Mouse (Mus musculus) neural tube, embryonic 12.5 days (tissue): ENCODE measurements around the gene Ift43. TPM values are rescaled to one million over a fixed set of nuclear protein-coding genes. Genes with fewer than 3 reads are reported as not detected.
A peak's percentile ranks its signal among the peaks of the same experiment; 100 is the strongest.

ENCODE experiments used
- ATAC-seq: fragments of 200-750 bp; cut with Nextera tagmentation; 2 replicates; pipeline ENCODE4 v1.8.0; 2017; ENCODE audit warnings: low read depth, mild to moderate bottlenecking, moderate TSS enrichment, moderate library complexity; ENCODE audit not compliant: low FRiP score
- H3K27ac ChIP-seq: fragments of 300-500 bp; sonication (generic); 2 replicates; pipeline ENCODE4 v1.5.1; 2016
- H3K27me3 ChIP-seq: fragments of 300-500 bp; sonication (generic); replicated peaks from 2 replicates; pipeline ENCODE4 v1.6.1; 2016; ENCODE audit warnings: mild to moderate bottlenecking
- H3K36me3 ChIP-seq: fragments of 300-500 bp; sonication (generic); 2 replicates; pipeline ENCODE4 v1.6.1; 2016; ENCODE audit warnings: mild to moderate bottlenecking
- H3K4me1 ChIP-seq: fragments of 300-500 bp; sonication (generic); 2 replicates; pipeline ENCODE4 v1.6.1; 2016
- H3K4me2 ChIP-seq: fragments of 300-500 bp; sonication (generic); replicated peaks from 2 replicates; pipeline ENCODE4 v1.6.1; 2016; ENCODE audit warnings: mild to moderate bottlenecking
- H3K4me3 ChIP-seq: fragments of 300-500 bp; sonication (generic); 2 replicates; pipeline ENCODE4 v1.5.1; 2016
- H3K9ac ChIP-seq: fragments of 300-500 bp; sonication (generic); 2 replicates; pipeline ENCODE4 v1.6.1; 2016; ENCODE audit warnings: mild to moderate bottlenecking
- H3K9me3 ChIP-seq: fragments of 300-500 bp; sonication (generic); 2 replicates; pipeline ENCODE4 v1.6.1; 2016; ENCODE audit warnings: mild to moderate bottlenecking
- WGBS: fragments of 180-500 bp; shearing (Covaris S2); methylation state at CpG from one replicate; pipeline ENCODE4 v1.1.7; 2016; 5-methylcytosine and 5-hydroxymethylcytosine counted together
- polyA plus RNA-seq: library from polyadenylated mRNA; unstranded; fragments of >200 nt; fragmentation: Nextera tagmentation; extraction: Ambion mirVana; gene quantifications from 2 replicates; pipeline ENCODE4 v1.2.1, GENCODE M21; 2016

Ift43 gene
- polyA plus RNA-seq, 1 experiment from 2014 or later: 81.3 TPM

- Histone ChIP-seq H3K9ac (peak overlapping the region; percentile 67), H3K27ac (no peak overlapping the region; the same call in 1 of the 2 replicates), H3K4me2 (peak overlapping the region; percentile 76), H3K4me1 (peaks cover 37% of the 10 kb centered on the region), H3K27me3 (no peaks in the 10 kb centered on the region), H3K4me3 (peak overlapping the region; percentile 52), H3K36me3 (no peaks in the 10 kb centered on the region), H3K9me3 (no peaks in the 10 kb centered on the region)
- under 1% methylated on average over 31 of the region's 31 CpGs for WGBS
- peak; percentile 71 for ATAC-seq
These were observed 3.1 kb upstream of the Ift43 start for GRCm38 (mm10) chr12:86079202-86079667.

GRCm38 (mm10) chr12:86085873-86086272, 3.5 kb downstream of the Ift43 start:
- H3K4me2 ChIP-seq: no peak overlapping the region
- H3K36me3 ChIP-seq: peaks cover 22% of the 10 kb centered on the region; the same call in 1 of the 2 replicates
- H3K4me1 ChIP-seq: peaks cover 7% of the 10 kb centered on the region
- WGBS: 93% methylated on average over 7 of the region's 7 CpGs
- no peaks in the 10 kb centered on the region for H3K27me3 ChIP-seq
- ATAC-seq: no peak
- no peak overlapping the region for H3K9ac ChIP-seq
- H3K9me3 ChIP-seq: no peaks in the 10 kb centered on the region
- no peak overlapping the region for H3K27ac ChIP-seq
- no peak overlapping the region for H3K4me3 ChIP-seq

- no peak for ATAC-seq
These were observed 4.2 kb downstream of the Ift43 start for GRCm38 (mm10) chr12:86086550-86086949.

GRCm38 (mm10) chr12:86088042-86088441, 5.7 kb downstream of the Ift43 start:
- peaks cover 4% of the 10 kb centered on the region for H3K4me1 ChIP-seq
- H3K27me3 ChIP-seq: no peaks in the 10 kb centered on the region
- H3K9ac ChIP-seq: no peak overlapping the region
- no peak overlapping the region for H3K4me2 ChIP-seq
- 69% methylated on average over 7 of the region's 7 CpGs for WGBS
- H3K36me3 ChIP-seq: peaks cover 26% of the 10 kb centered on the region; the same call in 1 of the 2 replicates
- no peak overlapping the region for H3K4me3 ChIP-seq
- no peaks in the 10 kb centered on the region for H3K9me3 ChIP-seq
- ATAC-seq: no peak
- H3K27ac ChIP-seq: no peak overlapping the region

More at GRCm38 (mm10) chr12:86086550-86086949, 4.2 kb downstream of the Ift43 start:
- Histone ChIP-seq H3K4me2 (no peak overlapping the region), H3K27me3 (no peaks in the 10 kb centered on the region), H3K9me3 (no peaks in the 10 kb centered on the region), H3K4me1 (peaks cover 7% of the 10 kb centered on the region), H3K36me3 (peaks cover 22% of the 10 kb centered on the region; the same call in 1 of the 2 replicates), H3K9ac (no peak overlapping the region), H3K27ac (no peak overlapping the region), H3K4me3 (no peak overlapping the region)
- WGBS: 90% methylated on average over 8 of the region's 8 CpGs

- Histone ChIP-seq H3K4me2 (no peak overlapping the region), H3K27me3 (no peaks in the 10 kb centered on the region), H3K4me1 (no peaks in the 10 kb centered on the region), H3K9ac (no peak overlapping the region), H3K36me3 (peaks cover 28% of the 10 kb centered on the region), H3K9me3 (no peaks in the 10 kb centered on the region), H3K4me3 (no peak overlapping the region), H3K27ac (no peak overlapping the region)
- no peak for ATAC-seq
- 70% methylated on average over 4 of the region's 4 CpGs for WGBS
These were observed 8.4 kb downstream of the Ift43 start for GRCm38 (mm10) chr12:86090764-86091163.

GRCm38 (mm10) chr12:86091601-86092132, 9.3 kb downstream of the Ift43 start:
- Histone ChIP-seq H3K4me2 (no peak overlapping the region), H3K4me1 (no peaks in the 10 kb centered on the region), H3K36me3 (peaks cover 21% of the 10 kb centered on the region), H3K4me3 (no peak overlapping the region), H3K27me3 (no peaks in the 10 kb centered on the region), H3K27ac (no peak overlapping the region), H3K9me3 (no peaks in the 10 kb centered on the region), H3K9ac (no peak overlapping the region)
- 50% methylated on average over 18 of the region's 18 CpGs for WGBS
- ATAC-seq: no peak

GRCm38 (mm10) chr12:86094075-86094474, 11.7 kb downstream of the Ift43 start:
- no peak overlapping the region for H3K4me3 ChIP-seq
- peaks cover 22% of the 10 kb centered on the region for H3K36me3 ChIP-seq
- H3K4me2 ChIP-seq: no peak overlapping the region
- WGBS: 95% methylated on average over 4 of the region's 4 CpGs
- H3K9me3 ChIP-seq: no peaks in the 10 kb centered on the region
- ATAC-seq: no peak
- H3K27ac ChIP-seq: no peak overlapping the region
- no peak overlapping the region for H3K9ac ChIP-seq
- no peaks in the 10 kb centered on the region for H3K27me3 ChIP-seq
- H3K4me1 ChIP-seq: no peaks in the 10 kb centered on the region

- Histone ChIP-seq H3K36me3 (peaks cover 18% of the 10 kb centered on the region), H3K27me3 (no peaks in the 10 kb centered on the region), H3K27ac (no peak overlapping the region), H3K9me3 (no peaks in the 10 kb centered on the region), H3K9ac (no peak overlapping the region), H3K4me1 (no peaks in the 10 kb centered on the region), H3K4me3 (no peak overlapping the region), H3K4me2 (no peak overlapping the region)
- WGBS: 90% methylated on average over 4 of the region's 4 CpGs
- no peak for ATAC-seq
These were observed 13.5 kb downstream of the Ift43 start for GRCm38 (mm10) chr12:86095806-86096205.

- H3K27me3 ChIP-seq: no peaks in the 10 kb centered on the region
- no peak overlapping the region for H3K9ac ChIP-seq
- 63% methylated on average over 11 of the region's 11 CpGs for WGBS
- peaks cover 14% of the 10 kb centered on the region; the same call in 1 of the 2 replicates for H3K36me3 ChIP-seq
- peaks cover 5% of the 10 kb centered on the region; the same call in 1 of the 2 replicates for H3K4me1 ChIP-seq
- ATAC-seq: no peak
- no peak overlapping the region for H3K4me3 ChIP-seq
- no peak overlapping the region for H3K4me2 ChIP-seq
- H3K27ac ChIP-seq: no peak overlapping the region
- H3K9me3 ChIP-seq: no peaks in the 10 kb centered on the region
These were observed 15.4 kb downstream of the Ift43 start for GRCm38 (mm10) chr12:86097781-86098180.

- Histone ChIP-seq H3K27me3 (no peaks in the 10 kb centered on the region), H3K4me3 (no peak overlapping the region), H3K36me3 (peaks cover 8% of the 10 kb centered on the region; the same call in 1 of the 2 replicates), H3K9me3 (no peaks in the 10 kb centered on the region), H3K9ac (no peak overlapping the region), H3K4me1 (peaks cover 13% of the 10 kb centered on the region), H3K27ac (no peak overlapping the region), H3K4me2 (no peak overlapping the region)
- 86% methylated on average over 3 of the region's 3 CpGs for WGBS
- ATAC-seq: no peak
These were observed 18.4 kb downstream of the Ift43 start for GRCm38 (mm10) chr12:86100711-86101110.

- Histone ChIP-seq H3K27me3 (no peaks in the 10 kb centered on the region), H3K4me2 (no peak overlapping the region), H3K4me3 (no peak overlapping the region), H3K4me1 (peaks cover 15% of the 10 kb centered on the region), H3K9ac (no peak overlapping the region), H3K9me3 (no peaks in the 10 kb centered on the region), H3K36me3 (peaks cover 4% of the 10 kb centered on the region; the same call in 1 of the 2 replicates), H3K27ac (no peak overlapping the region)
- no peak for ATAC-seq
- 78% methylated on average over 8 of the region's 8 CpGs for WGBS
These were observed 20.3 kb downstream of the Ift43 start for GRCm38 (mm10) chr12:86102686-86103085.

- peaks cover 15% of the 10 kb centered on the region for H3K4me1 ChIP-seq
- H3K9ac ChIP-seq: no peak overlapping the region
- no peak for ATAC-seq
These were observed 21.1 kb downstream of the Ift43 start for GRCm38 (mm10) chr12:86103391-86103790.

GRCm38 (mm10) chr12:86103852-86104251, 21.5 kb downstream of the Ift43 start:
- peaks cover 15% of the 10 kb centered on the region for H3K4me1 ChIP-seq
- no peak overlapping the region for H3K9ac ChIP-seq
- H3K36me3 ChIP-seq: peaks cover 4% of the 10 kb centered on the region; the same call in 1 of the 2 replicates
- H3K27me3 ChIP-seq: no peaks in the 10 kb centered on the region
- H3K27ac ChIP-seq: no peak overlapping the region
- no peak overlapping the region for H3K4me3 ChIP-seq
- ATAC-seq: no peak
- no peaks in the 10 kb centered on the region for H3K9me3 ChIP-seq
- WGBS: 59% methylated on average over 8 of the region's 8 CpGs
- no peak overlapping the region for H3K4me2 ChIP-seq

More at GRCm38 (mm10) chr12:86103391-86103790, 21.1 kb downstream of the Ift43 start:
- no peaks in the 10 kb centered on the region for H3K27me3 ChIP-seq
- WGBS: 54% methylated on average over 11 of the region's 11 CpGs
- H3K4me2 ChIP-seq: no peak overlapping the region
- no peak overlapping the region for H3K27ac ChIP-seq
- no peak overlapping the region for H3K4me3 ChIP-seq
- no peaks in the 10 kb centered on the region for H3K9me3 ChIP-seq
- H3K36me3 ChIP-seq: peaks cover 4% of the 10 kb centered on the region; the same call in 1 of the 2 replicates
